Mouse (Mus musculus): ENCODE results near the gene Pan3. TPM values are rescaled to one million over a fixed set of nuclear protein-coding genes. Genes with fewer than 3 reads are reported as not detected.

The Pan3 gene
- total and polyA plus RNA-seq, 3 experiments: 60.6 to 61.5 TPM; not detected in 1

DNA sequence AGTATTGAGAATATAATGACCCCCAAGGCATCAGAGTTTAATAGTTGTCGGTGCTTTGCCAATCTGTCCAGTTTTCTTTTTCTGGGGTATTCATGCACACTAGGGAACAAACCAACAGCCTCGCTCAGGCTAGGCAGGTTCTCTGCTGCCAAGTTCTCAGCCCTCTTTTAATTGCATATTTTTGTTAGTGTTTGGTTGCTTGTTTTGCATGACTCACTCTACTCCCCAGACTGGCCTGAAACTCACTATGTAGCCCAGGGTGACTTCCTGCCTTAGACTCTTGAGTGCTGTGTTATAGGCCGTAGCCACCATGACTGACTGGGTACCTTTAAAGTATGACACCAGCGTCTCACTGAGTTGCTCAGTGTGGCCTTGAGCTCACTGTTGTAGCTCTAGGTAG lies 19.0 kb downstream of the Pan3 start:
- H3K79me2 ChIP-seq (ENCODE audit: control insufficient read depth, insufficient read depth, low read length, poor library complexity): peaks cover 45% of the 10 kb centered on the region
- no peak overlapping the region for H3K27ac ChIP-seq (ENCODE audit: control insufficient read depth, low read depth, low read length)
- H3K36me3 ChIP-seq (ENCODE audit: control insufficient read depth in 1 of 2, insufficient read depth in 2 of 2, low read length in 2 of 2): peaks cover 29 to 57% of the 10 kb centered on the region in 2 experiments
- TF ChIP-seq ELF1 (IDR thresholded peaks at IDR 0.05; ENCODE audit: low read depth, low read length): no peak
- H3K4me1 ChIP-seq (ENCODE audit: control insufficient read depth in 1 of 2, insufficient read depth in 2 of 2, low read length in 2 of 2): peaks cover 11 to 28% of the 10 kb centered on the region in 2 experiments
- no peaks in the 10 kb centered on the region for H3K9me3 ChIP-seq (replicated peaks; ENCODE audit: insufficient read depth, low read length)
- H3K4me3 ChIP-seq (ENCODE audit: control insufficient read depth in 1 of 2, insufficient read depth in 1 of 2, low read depth in 2 of 2, low read length in 2 of 2): no peak overlapping the region
- no peaks in the 10 kb centered on the region for H3K27me3 ChIP-seq (ENCODE audit: control insufficient read depth in 1 of 2, insufficient read depth in 2 of 2, low read length in 2 of 2)
- DNase-seq (ENCODE audit: low read depth, low spot score): no peak
- no peak overlapping the region for H3K9ac ChIP-seq (ENCODE audit: control insufficient read depth, low read depth, low read length, poor library complexity, severe bottlenecking)

GRCm38 (mm10) chr5:147456491-147456890 lies 26.5 kb downstream of the Pan3 start:
- TF ChIP-seq BHLHE40 (IDR thresholded peaks at IDR 0.05; ENCODE audit: borderline replicate concordance, low read depth, low read length) (no peak), USF1 (IDR thresholded peaks at IDR 0.05; ENCODE audit: low read depth, low read length) (0 out of 2 replicates have a peak, but pooled peaks have one; percentile 19)

DNA sequence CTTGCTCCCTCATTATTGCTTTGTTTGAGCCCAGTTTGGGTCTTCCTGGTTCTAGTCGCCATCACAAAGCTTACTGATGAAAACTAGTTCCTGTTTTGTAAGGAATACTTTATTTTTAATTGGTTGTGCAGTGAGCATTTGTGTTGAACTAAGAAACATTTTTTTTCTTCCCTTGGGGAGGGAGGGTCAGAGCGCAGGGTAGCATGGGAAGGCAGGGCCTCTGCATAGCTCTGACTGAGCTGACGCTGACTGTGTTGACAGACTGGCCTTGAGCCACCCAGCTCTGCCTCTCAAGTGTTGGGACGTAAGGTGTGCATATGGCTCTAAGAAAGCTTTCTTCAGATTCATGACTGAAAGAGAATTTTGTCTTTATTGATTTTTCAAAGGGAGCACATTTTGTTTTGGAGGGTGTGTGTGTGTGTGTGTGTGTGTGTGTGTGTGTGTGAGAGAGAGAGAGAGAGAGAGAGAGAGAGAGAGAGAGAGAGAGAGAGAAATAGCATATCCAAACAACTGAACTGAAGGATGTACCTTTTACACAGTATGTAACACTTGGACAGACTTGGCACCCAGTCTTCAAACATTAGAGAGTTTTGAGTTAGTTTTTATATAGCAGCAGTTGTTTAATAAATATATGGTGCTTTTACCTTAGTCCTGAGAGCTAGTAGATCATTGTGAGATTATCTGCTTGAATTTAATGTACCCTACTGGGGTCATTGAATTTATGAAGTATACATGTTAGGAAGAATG lies 30.0 kb downstream of the Pan3 start:
- Histone ChIP-seq H3K27ac (ENCODE audit: control insufficient read depth, low read depth, low read length) (no peak overlapping the region), H3K27me3 (ENCODE audit: control insufficient read depth in 1 of 2, insufficient read depth in 2 of 2, low read length in 2 of 2) (no peaks in the 10 kb centered on the region), H3K36me3 (ENCODE audit: control insufficient read depth in 1 of 2, insufficient read depth in 2 of 2, low read length in 2 of 2) (peaks cover 7 to 38% of the 10 kb centered on the region in 2 experiments), H3K9ac (ENCODE audit: control insufficient read depth, low read depth, low read length, poor library complexity, severe bottlenecking) (no peak overlapping the region), H3K79me2 (ENCODE audit: control insufficient read depth, insufficient read depth, low read length, poor library complexity) (peaks cover 12% of the 10 kb centered on the region; the same call in 1 of the 2 replicates), H3K4me3 (ENCODE audit: control insufficient read depth in 1 of 2, insufficient read depth in 1 of 2, low read depth in 2 of 2, low read length in 2 of 2) (no peak overlapping the region), H3K9me3 (replicated peaks; ENCODE audit: insufficient read depth, low read length) (no peaks in the 10 kb centered on the region), H3K4me1 (ENCODE audit: control insufficient read depth in 1 of 2, insufficient read depth in 2 of 2, low read length in 2 of 2) (no peaks in the 10 kb centered on the region; a peak in 1 of 4 replicates)
- no peak for DNase-seq (ENCODE audit: low read depth, low spot score)
- TF ChIP-seq ZNF384 (IDR thresholded peaks at IDR 0.05; ENCODE audit: low read depth, low read length) (peak; percentile 70; the same call in 1 of the 2 replicates), CHD1 (IDR thresholded peaks at IDR 0.05; ENCODE audit: low read depth, low read length) (no peak)

More at GRCm38 (mm10) chr5:147456491-147456890, 26.5 kb downstream of the Pan3 start:
- no peak overlapping the region for H3K27ac ChIP-seq (ENCODE audit: control insufficient read depth, low read depth, low read length)
- H3K27me3 ChIP-seq (ENCODE audit: control insufficient read depth in 1 of 2, insufficient read depth in 2 of 2, low read length in 2 of 2): no peaks in the 10 kb centered on the region
- no peak for DNase-seq (ENCODE audit: low read depth, low spot score)
- H3K4me1 ChIP-seq (ENCODE audit: control insufficient read depth in 1 of 2, insufficient read depth in 2 of 2, low read length in 2 of 2): no peaks in the 10 kb centered on the region; a peak in 1 of 4 replicates
- H3K79me2 ChIP-seq (ENCODE audit: control insufficient read depth, insufficient read depth, low read length, poor library complexity): peaks cover 8% of the 10 kb centered on the region; the same call in 1 of the 2 replicates
- no peak overlapping the region for H3K4me3 ChIP-seq (ENCODE audit: control insufficient read depth in 1 of 2, insufficient read depth in 1 of 2, low read depth in 2 of 2, low read length in 2 of 2)
- H3K9me3 ChIP-seq (replicated peaks; ENCODE audit: insufficient read depth, low read length): no peaks in the 10 kb centered on the region
- H3K36me3 ChIP-seq (ENCODE audit: control insufficient read depth in 1 of 2, insufficient read depth in 2 of 2, low read length in 2 of 2): peaks cover 0 to 52% of the 10 kb centered on the region in 2 experiments; a peak in 3 of 4 replicates
- H3K9ac ChIP-seq (ENCODE audit: control insufficient read depth, low read depth, low read length, poor library complexity, severe bottlenecking): no peak overlapping the region

- Histone ChIP-seq H3K4me3 (ENCODE audit: control insufficient read depth in 1 of 2, insufficient read depth in 1 of 2, low read depth in 2 of 2, low read length in 2 of 2) (no peak overlapping the region), H3K79me2 (ENCODE audit: control insufficient read depth, insufficient read depth, low read length, poor library complexity) (peaks cover 12% of the 10 kb centered on the region; the same call in 1 of the 2 replicates), H3K27ac (ENCODE audit: control insufficient read depth, low read depth, low read length) (no peak overlapping the region), H3K4me1 (ENCODE audit: control insufficient read depth in 1 of 2, insufficient read depth in 2 of 2, low read length in 2 of 2) (peaks cover 1 to 8% of the 10 kb centered on the region in 2 experiments; a peak in 3 of 4 replicates), H3K27me3 (ENCODE audit: control insufficient read depth in 1 of 2, insufficient read depth in 2 of 2, low read length in 2 of 2) (no peaks in the 10 kb centered on the region), H3K9me3 (replicated peaks; ENCODE audit: insufficient read depth, low read length) (no peaks in the 10 kb centered on the region), H3K9ac (ENCODE audit: control insufficient read depth, low read depth, low read length, poor library complexity, severe bottlenecking) (no peak overlapping the region), H3K36me3 (ENCODE audit: control insufficient read depth in 1 of 2, insufficient read depth in 2 of 2, low read length in 2 of 2) (peaks cover 19 to 45% of the 10 kb centered on the region in 2 experiments)
- no peak for DNase-seq (ENCODE audit: low read depth, low spot score)
- no peak for TF ChIP-seq SMC3 (IDR thresholded peaks at IDR 0.05; ENCODE audit: low read depth, low read length)
- no peak for TF ChIP-seq MYB (IDR thresholded peaks at IDR 0.05; ENCODE audit: low read depth, low read length)
- TF ChIP-seq JUND (IDR thresholded peaks at IDR 0.05; ENCODE audit: low read depth, low read length): no peak
- TF ChIP-seq CHD1 (IDR thresholded peaks at IDR 0.05; ENCODE audit: low read depth, low read length): no peak
- TF ChIP-seq POLR2AphosphoS5 (IDR thresholded peaks at IDR 0.05; ENCODE audit: borderline replicate concordance, low read depth, low read length): no peak
- no peak for TF ChIP-seq MXI1 (IDR thresholded peaks at IDR 0.05; ENCODE audit: low read depth, low read length)
- TF ChIP-seq MAZ (IDR thresholded peaks at IDR 0.05; ENCODE audit: low read depth, low read length): no peak
- no peak for TF ChIP-seq TCF12 (IDR thresholded peaks at IDR 0.05; ENCODE audit: low read depth, low read length)
- TF ChIP-seq TBP (IDR thresholded peaks at IDR 0.05; ENCODE audit: low read depth, low read length): no peak
- TF ChIP-seq ZKSCAN1 (IDR thresholded peaks at IDR 0.05; ENCODE audit: low read depth, low read length): no peak
- TF ChIP-seq KAT2A (conservative IDR thresholded peaks at IDR 0.05; ENCODE audit: low read depth, low read length): no peak
- no peak for TF ChIP-seq TAL1 (IDR thresholded peaks at IDR 0.05; ENCODE audit: low read length)
- no peak for TF ChIP-seq ETS1 (IDR thresholded peaks at IDR 0.05; ENCODE audit: low read depth, low read length)
- TF ChIP-seq NRF1 (IDR thresholded peaks at IDR 0.05; ENCODE audit: insufficient read depth, low read depth, low read length, poor library complexity, severe bottlenecking): no peak
- no peak for TF ChIP-seq USF1 (IDR thresholded peaks at IDR 0.05; ENCODE audit: low read depth, low read length)
These were observed 33.3 kb downstream of the Pan3 start for GRCm38 (mm10) chr5:147463251-147463650.
